Mouse (Mus musculus) erythroblast, embryonic 14.5 days (primary cell): ENCODE results near the gene Myl6. TPM values are rescaled to one million over a fixed set of nuclear protein-coding genes. Genes with fewer than 3 reads are reported as not detected.
"Not testable (repeated sequence)": the region's sequence is repeated elsewhere in the genome, so short reads cannot be mapped to it uniquely, and the experiment has no call there.

Experiments
- H3K27me3 ChIP-seq: 2 replicates; pipeline ENCODE4 v1.6.1; 2012; ENCODE audit warnings: inconsistent platforms; ENCODE audit not compliant: control insufficient read depth
- H3K36me3 ChIP-seq: 2 replicates; pipeline ENCODE4 v1.6.1; 2012; ENCODE audit warnings: mild to moderate bottlenecking, inconsistent platforms; ENCODE audit not compliant: control insufficient read depth
- H3K4me1 ChIP-seq: 2 replicates; pipeline ENCODE4 v1.6.1; 2012; ENCODE audit warnings: inconsistent platforms; ENCODE audit not compliant: control insufficient read depth
- H3K4me3 ChIP-seq: replicated peaks from 2 replicates; pipeline ENCODE3; 2012; ENCODE audit warnings: moderate library complexity, mild to moderate bottlenecking, inconsistent platforms
- H3K9me3 ChIP-seq: 2 replicates; pipeline ENCODE4 v1.6.1; 2012; ENCODE audit warnings: low read length, inconsistent platforms, mixed read lengths; ENCODE audit not compliant: control insufficient read depth
- GATA1 ChIP-seq: IDR thresholded peaks from 2 replicates; pipeline ENCODE4 v1.6.1; 2012; ENCODE audit warnings: low read length, inconsistent platforms, mixed read lengths
- TAL1 ChIP-seq: IDR thresholded peaks from 3 replicates; pipeline ENCODE4 v1.6.1; 2012; ENCODE audit warnings: low read length, inconsistent platforms, mixed read lengths
- polyA plus RNA-seq: library from polyadenylated mRNA; stranded (reverse); fragments of >175 nt; gene quantifications from 2 replicates; pipeline ENCODE4 v1.2.3, GENCODE M21; 2012

The Myl6 gene
- polyA plus RNA-seq, 1 experiment: 41.6 TPM

DNA sequence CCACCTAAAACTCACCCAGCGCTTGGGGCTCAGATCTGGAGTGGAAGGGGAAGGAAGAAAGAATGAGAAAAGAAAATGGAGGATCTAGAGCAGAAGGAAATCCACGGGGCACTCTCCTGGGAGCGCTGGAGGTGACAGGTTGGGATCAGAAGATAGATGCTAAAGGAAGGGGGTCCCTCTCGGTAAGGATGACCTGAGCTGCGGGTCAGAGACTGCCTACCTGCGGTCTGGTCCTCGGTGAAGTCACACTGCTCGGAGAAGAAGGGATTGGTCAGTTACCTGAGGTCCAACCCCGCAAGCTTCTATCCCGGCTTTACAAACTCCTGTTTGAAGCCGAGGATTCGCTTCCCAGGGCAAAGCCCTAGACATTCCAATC lies 638 bp downstream of the Myl6 start:
- H3K27me3 ChIP-seq: no peaks in the 10 kb centered on the region
- no peak for TF ChIP-seq TAL1
- TF ChIP-seq GATA1: no peak
- no peaks in the 10 kb centered on the region for H3K9me3 ChIP-seq
- peaks cover 61% of the 10 kb centered on the region for H3K4me1 ChIP-seq
- H3K36me3 ChIP-seq: peaks cover 44% of the 10 kb centered on the region
- peak overlapping the region; percentile 88 for H3K4me3 ChIP-seq

- H3K4me3 ChIP-seq: peak overlapping the region; percentile 88
- peaks cover 56% of the 10 kb centered on the region for H3K4me1 ChIP-seq
- peaks cover 50% of the 10 kb centered on the region for H3K36me3 ChIP-seq
- H3K27me3 ChIP-seq: no peaks in the 10 kb centered on the region
- TF ChIP-seq GATA1 (no peak), TAL1 (no peak)
- H3K9me3 ChIP-seq: no peaks in the 10 kb centered on the region
Observed at GRCm38 (mm10) chr10:128492633-128493311, 1.2 kb downstream of the Myl6 start.

DNA sequence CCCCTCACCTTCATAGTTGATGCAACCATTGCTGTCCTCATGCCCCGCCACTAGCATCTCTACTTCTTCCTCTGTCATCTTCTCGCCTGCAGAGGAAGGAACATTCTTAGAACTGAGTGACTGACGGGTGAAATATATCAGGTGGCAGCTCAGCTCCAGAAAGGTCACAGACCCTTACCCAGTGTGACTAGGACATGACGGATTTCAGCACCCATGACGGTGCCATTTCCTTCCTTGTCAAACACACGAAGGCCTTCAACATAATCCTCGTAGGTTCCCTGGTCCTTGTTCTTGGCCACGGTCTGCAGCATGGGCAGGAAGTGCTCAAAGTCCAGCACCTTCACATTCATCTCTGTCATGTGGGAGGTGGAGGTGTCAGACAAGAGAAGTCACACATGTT lies 1.9 kb downstream of the Myl6 start:
- Histone ChIP-seq H3K4me3 (peak overlapping the region; percentile 88), H3K4me1 (peaks cover 50% of the 10 kb centered on the region), H3K36me3 (peaks cover 57% of the 10 kb centered on the region)
- not testable (repeated sequence) for H3K27me3 ChIP-seq, H3K9me3 ChIP-seq

DNA sequence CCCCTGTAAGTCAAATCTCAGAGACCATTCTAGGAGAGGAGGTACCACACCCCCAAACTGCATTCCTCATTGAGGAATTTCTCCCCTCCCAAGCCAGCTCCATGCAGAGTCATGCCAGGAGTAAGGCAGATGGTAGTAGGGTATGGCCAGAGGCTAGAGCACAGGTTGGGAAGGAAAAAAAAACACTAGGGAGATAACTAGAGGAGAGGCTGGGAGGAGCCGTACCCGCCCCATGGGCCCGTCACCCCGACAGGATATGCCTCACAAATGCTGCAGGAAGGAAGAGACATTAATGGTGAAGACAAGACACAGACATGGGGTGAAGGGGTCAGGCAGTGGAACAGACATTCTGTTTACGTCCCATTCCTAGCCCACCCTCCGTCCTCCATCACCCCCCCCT lies 2.5 kb downstream of the Myl6 start:
- H3K27me3 ChIP-seq: no peaks in the 10 kb centered on the region
- H3K36me3 ChIP-seq: peaks cover 61% of the 10 kb centered on the region
- TF ChIP-seq GATA1 (no peak), TAL1 (no peak)
- H3K4me1 ChIP-seq: peaks cover 45% of the 10 kb centered on the region
- H3K9me3 ChIP-seq: no peaks in the 10 kb centered on the region
- H3K4me3 ChIP-seq: peak overlapping the region; percentile 88

- peaks cover 40% of the 10 kb centered on the region for H3K4me1 ChIP-seq
- no peaks in the 10 kb centered on the region for H3K9me3 ChIP-seq
- TF ChIP-seq TAL1 (no peak), GATA1 (no peak)
- peaks cover 67% of the 10 kb centered on the region for H3K36me3 ChIP-seq
- H3K4me3 ChIP-seq: no peak overlapping the region
- no peaks in the 10 kb centered on the region for H3K27me3 ChIP-seq
Observed at GRCm38 (mm10) chr10:128490912-128491311, 3.0 kb downstream of the Myl6 start.

DNA sequence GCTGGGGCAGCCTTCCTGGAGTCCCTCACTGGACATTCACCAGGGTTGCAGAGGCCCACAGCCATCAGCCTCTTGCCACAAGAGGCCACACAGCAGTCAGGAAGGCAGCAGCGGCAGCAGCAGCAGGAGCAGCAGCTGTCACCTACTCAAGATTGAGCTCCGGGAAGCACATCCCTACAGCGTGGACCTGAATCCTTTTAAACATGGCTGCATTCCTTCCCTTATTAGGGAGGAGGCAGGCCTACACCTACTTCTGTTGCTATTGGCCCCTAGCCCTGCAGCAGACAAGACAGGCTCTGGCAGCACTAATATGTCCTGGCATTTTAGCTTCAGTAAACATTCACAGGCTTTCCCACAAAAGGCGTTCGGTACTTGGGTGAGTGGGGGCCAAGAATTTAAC lies 3.7 kb downstream of the Myl6 start:
- no peak overlapping the region for H3K4me3 ChIP-seq
- peaks cover 73% of the 10 kb centered on the region for H3K36me3 ChIP-seq
- H3K4me1 ChIP-seq: peaks cover 37% of the 10 kb centered on the region
- no peak for TF ChIP-seq TAL1
- H3K27me3 ChIP-seq: no peaks in the 10 kb centered on the region
- H3K9me3 ChIP-seq: no peaks in the 10 kb centered on the region

DNA sequence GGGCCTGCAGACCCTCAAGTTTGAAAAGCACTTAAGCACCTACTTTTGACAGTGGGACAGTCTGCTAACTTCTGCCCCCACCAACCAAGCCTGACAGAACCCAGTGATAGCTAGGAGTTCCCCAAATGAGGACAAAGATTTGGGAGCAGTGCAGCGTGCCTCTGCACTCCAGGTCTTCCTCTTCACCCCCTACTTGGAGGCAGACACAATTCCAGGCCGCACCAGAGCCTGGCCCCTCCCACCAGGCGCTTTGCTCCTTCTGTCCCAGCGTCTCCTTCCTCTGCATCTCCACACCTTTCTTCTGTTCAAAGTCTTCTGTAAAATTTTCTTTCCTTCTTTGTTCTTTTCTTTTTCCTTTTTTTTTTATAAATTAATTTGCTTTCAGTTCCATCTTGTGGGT lies 4.2 kb downstream of the Myl6 start:
- no peak for TF ChIP-seq GATA1
- peaks cover 32% of the 10 kb centered on the region for H3K4me1 ChIP-seq
- H3K36me3 ChIP-seq: peaks cover 76% of the 10 kb centered on the region
- no peak overlapping the region for H3K4me3 ChIP-seq
- H3K9me3 ChIP-seq: no peaks in the 10 kb centered on the region
- H3K27me3 ChIP-seq: no peaks in the 10 kb centered on the region

GRCm38 (mm10) chr10:128489380-128489779 lies 4.6 kb downstream of the Myl6 start:
- TF ChIP-seq GATA1 (no peak), TAL1 (no peak)
- Histone ChIP-seq H3K36me3 (peaks cover 79% of the 10 kb centered on the region), H3K9me3 (no peaks in the 10 kb centered on the region), H3K4me3 (no peak overlapping the region), H3K4me1 (peaks cover 28% of the 10 kb centered on the region), H3K27me3 (no peaks in the 10 kb centered on the region)

GRCm38 (mm10) chr10:128488776-128489175 lies 5.2 kb downstream of the Myl6 start:
- Histone ChIP-seq H3K36me3 (peaks cover 85% of the 10 kb centered on the region), H3K27me3 (no peaks in the 10 kb centered on the region), H3K4me3 (no peak overlapping the region), H3K4me1 (peaks cover 26% of the 10 kb centered on the region), H3K9me3 (no peaks in the 10 kb centered on the region)
- TF ChIP-seq TAL1 (no peak), GATA1 (no peak)

DNA sequence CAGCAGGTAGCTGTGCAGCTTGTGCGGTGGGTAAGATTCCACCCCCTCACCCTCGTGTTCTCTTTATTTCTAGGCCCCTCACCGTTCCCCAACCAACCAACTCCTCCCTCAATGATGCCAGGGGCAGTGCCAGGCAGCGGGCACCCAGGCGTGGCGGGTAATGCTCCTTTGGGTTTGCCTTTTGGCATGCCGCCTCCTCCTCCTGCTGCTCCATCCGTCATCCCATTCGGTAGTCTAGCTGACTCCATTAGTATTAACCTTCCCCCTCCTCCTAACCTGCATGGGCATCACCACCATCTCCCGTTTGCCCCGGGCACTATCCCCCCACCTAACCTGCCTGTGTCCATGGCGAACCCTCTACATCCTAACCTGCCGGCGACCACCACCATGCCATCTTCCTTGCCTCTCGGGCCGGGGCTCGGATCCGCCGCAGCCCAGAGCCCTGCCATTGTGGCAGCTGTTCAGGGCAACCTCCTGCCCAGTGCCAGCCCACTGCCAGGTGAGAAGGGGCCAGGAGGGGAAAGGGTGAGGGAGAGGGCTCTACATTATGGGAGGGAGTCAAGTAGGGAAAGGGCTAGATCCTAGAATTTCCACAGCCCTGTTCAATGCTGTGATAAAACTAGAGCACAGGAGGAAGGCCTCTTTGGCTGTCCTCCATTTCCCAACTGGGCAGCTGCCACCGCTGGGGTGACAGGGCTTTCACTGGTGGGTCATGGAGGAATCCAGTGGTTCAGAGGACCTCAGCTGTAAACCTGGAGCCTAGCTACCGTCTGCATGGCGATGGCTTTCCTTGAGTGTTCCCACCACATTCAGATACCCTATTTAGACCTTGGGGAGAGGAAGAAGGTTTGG lies 5.9 kb downstream of the Myl6 start:
- TF ChIP-seq TAL1: no peak
- TF ChIP-seq GATA1: no peak
- Histone ChIP-seq H3K27me3 (no peaks in the 10 kb centered on the region), H3K36me3 (peaks cover 91% of the 10 kb centered on the region), H3K4me3 (no peak overlapping the region), H3K9me3 (no peaks in the 10 kb centered on the region), H3K4me1 (peaks cover 25% of the 10 kb centered on the region)
